Mouse (Mus musculus): ENCODE measurements around the gene Fbxl17. TPM values are rescaled to one million over a fixed set of nuclear protein-coding genes. Genes with fewer than 3 reads are reported as not detected.

Fbxl17 gene
- polyA plus RNA-seq, 1 experiment from 2014 or later: 6.1 TPM

GRCm38 (mm10) chr17:63352634-63353195 is 147.1 kb downstream of the Fbxl17 start:
- no peak overlapping the region for H3K4me3 ChIP-seq
- no peak for ATAC-seq (ENCODE audit: borderline replicate concordance, extremely low read depth, low FRiP score, low TSS enrichment)
- no peak overlapping the region for H3K4me2 ChIP-seq
- H3K9ac ChIP-seq: no peak overlapping the region
- no peaks in the 10 kb centered on the region for H3K27me3 ChIP-seq
- no peaks in the 10 kb centered on the region for H3K9me3 ChIP-seq
- 90% methylated on average over 6 of the region's 6 CpGs for WGBS
- H3K27ac ChIP-seq: no peak overlapping the region
- H3K36me3 ChIP-seq: no peaks in the 10 kb centered on the region
- no peaks in the 10 kb centered on the region for H3K4me1 ChIP-seq

DNA sequence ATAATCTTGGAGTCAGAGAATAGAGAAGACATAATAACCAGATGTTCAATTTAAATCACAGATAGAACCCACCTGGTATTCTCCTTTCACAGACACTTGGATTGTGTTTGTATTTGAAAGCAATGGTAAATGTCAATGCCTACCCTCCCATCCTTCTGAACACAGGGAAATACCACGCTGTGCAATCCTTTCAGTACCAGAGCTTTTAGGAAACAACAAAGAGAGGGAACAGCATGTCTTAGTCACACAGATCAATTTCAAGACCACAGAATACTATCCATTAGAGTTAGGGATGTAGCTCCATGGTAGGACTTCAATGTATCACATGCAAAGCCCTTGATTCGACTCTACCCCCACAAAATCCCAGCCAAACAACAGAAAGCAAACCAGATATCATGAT is 148.1 kb downstream of the Fbxl17 start:
- no peaks in the 10 kb centered on the region for H3K27me3 ChIP-seq
- H3K4me3 ChIP-seq: no peak overlapping the region
- no peaks in the 10 kb centered on the region for H3K9me3 ChIP-seq
- H3K36me3 ChIP-seq: peaks cover 4% of the 10 kb centered on the region; the same call in 1 of the 2 replicates
- ATAC-seq (ENCODE audit: borderline replicate concordance, extremely low read depth, low FRiP score, low TSS enrichment): no peak
- no peak overlapping the region for H3K4me2 ChIP-seq
- H3K9ac ChIP-seq: no peak overlapping the region
- no peaks in the 10 kb centered on the region for H3K4me1 ChIP-seq
- 76% methylated on average over 2 of the region's 2 CpGs for WGBS
- H3K27ac ChIP-seq: no peak overlapping the region

DNA sequence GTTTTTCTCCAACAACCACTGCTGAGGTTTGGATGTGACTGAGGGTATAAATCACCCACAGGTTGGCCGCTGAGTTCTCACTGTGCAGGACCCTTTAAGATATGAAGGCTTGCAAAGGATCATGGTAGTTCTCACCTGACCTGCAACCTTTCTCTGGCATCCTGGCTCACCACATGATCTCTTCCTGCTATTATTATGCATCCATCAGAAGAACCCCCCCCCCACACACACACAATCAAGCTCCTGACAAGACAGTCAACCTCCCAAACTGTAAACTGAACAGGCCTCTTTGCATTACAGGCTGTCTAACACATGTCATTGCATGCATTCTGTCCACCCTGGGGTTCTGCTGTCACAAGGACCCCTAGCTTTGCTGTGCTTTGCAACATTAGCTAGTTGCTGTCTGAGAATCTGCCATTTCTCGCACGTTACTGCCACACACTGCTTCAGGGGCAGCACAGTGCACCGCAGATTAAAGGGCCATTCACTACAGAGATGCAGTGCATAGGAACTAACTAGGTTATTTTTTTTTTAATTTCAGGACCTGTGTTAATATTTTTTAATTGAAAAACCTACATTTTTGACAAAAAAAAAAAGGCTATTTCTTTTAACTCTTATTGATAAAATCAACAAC is 148.8 kb downstream of the Fbxl17 start:
- H3K27me3 ChIP-seq: no peaks in the 10 kb centered on the region
- 79% methylated on average over 4 of the region's 4 CpGs for whole genome bisulfite sequencing

GRCm38 (mm10) chr17:63344101-63344500 is 155.7 kb downstream of the Fbxl17 start:
- peaks cover 7% of the 10 kb centered on the region; the same call in 1 of the 2 replicates for H3K36me3 ChIP-seq
- H3K27me3 ChIP-seq: no peaks in the 10 kb centered on the region
- 58% methylated on average over 5 of the region's 5 CpGs for WGBS
- H3K4me3 ChIP-seq: no peak overlapping the region
- no peaks in the 10 kb centered on the region for H3K4me1 ChIP-seq
- H3K9ac ChIP-seq: no peak overlapping the region
- no peak overlapping the region for H3K4me2 ChIP-seq
- no peaks in the 10 kb centered on the region for H3K9me3 ChIP-seq
- H3K27ac ChIP-seq: no peak overlapping the region
- ATAC-seq (ENCODE audit: borderline replicate concordance, extremely low read depth, low FRiP score, low TSS enrichment): no peak

More for the DNA sequence above, 148.8 kb downstream of the Fbxl17 start:
- H3K27ac ChIP-seq: no peak overlapping the region
- no peaks in the 10 kb centered on the region for H3K4me1 ChIP-seq
- H3K9ac ChIP-seq: no peak overlapping the region
- no peak overlapping the region for H3K4me2 ChIP-seq
- no peak overlapping the region for H3K4me3 ChIP-seq
- no peak for ATAC-seq (ENCODE audit: borderline replicate concordance, extremely low read depth, low FRiP score, low TSS enrichment)
- peaks cover 7% of the 10 kb centered on the region; the same call in 1 of the 2 replicates for H3K36me3 ChIP-seq
- no peaks in the 10 kb centered on the region for H3K9me3 ChIP-seq

DNA sequence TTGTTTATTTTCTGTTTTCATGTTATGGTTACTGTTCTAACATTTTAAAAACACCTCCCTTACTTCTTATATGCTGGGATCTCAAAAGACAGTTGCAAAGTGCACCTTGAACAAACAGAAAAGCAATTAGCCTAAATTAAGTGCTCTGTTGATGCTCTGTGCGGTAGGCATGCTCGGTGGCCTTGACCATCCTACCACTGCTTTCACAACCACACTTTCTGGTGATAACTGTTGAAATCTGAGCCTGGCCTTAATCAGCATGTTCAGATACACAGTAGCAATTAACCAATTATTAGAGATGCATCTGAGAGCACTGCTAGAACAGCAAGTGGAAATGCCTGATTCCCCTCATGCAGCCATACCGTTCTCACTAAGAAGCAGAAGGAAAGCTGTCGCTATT is 156.7 kb downstream of the Fbxl17 start:
- H3K4me1 ChIP-seq: no peaks in the 10 kb centered on the region
- H3K27ac ChIP-seq: no peak overlapping the region
- H3K4me3 ChIP-seq: no peak overlapping the region
- no peak overlapping the region for H3K9ac ChIP-seq
- no peaks in the 10 kb centered on the region for H3K9me3 ChIP-seq
- H3K4me2 ChIP-seq: no peak overlapping the region
- peaks cover 7% of the 10 kb centered on the region; the same call in 1 of the 2 replicates for H3K36me3 ChIP-seq
- 82% methylated on average over 4 of the region's 4 CpGs for WGBS
- no peak for ATAC-seq (ENCODE audit: borderline replicate concordance, extremely low read depth, low FRiP score, low TSS enrichment)
- no peaks in the 10 kb centered on the region for H3K27me3 ChIP-seq

DNA sequence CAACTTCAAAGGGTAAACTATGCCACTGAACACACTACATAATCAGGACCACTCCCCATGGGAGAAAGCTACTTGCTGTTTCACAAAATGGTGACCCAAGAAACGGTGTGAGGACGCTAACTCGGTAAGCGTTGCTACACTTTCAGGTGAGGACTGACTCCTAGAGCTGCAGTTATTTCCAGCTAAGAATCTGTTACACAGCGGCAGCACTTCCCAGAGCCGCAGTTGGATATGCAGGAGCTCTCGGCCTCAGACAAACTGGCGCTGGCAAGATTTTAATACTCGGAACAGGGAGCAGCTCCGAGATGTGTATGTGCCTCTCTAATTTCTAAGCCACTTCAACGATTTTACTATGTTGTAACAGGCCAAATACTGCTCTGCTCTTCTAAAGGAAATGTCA is 157.4 kb downstream of the Fbxl17 start:
- Histone ChIP-seq H3K4me3 (no peak overlapping the region), H3K4me2 (no peak overlapping the region), H3K9me3 (no peaks in the 10 kb centered on the region), H3K27me3 (no peaks in the 10 kb centered on the region), H3K4me1 (no peaks in the 10 kb centered on the region), H3K27ac (no peak overlapping the region), H3K36me3 (peaks cover 7% of the 10 kb centered on the region; the same call in 1 of the 2 replicates), H3K9ac (no peak overlapping the region)
- no peak for ATAC-seq (ENCODE audit: borderline replicate concordance, extremely low read depth, low FRiP score, low TSS enrichment)
- 77% methylated on average over 11 of the region's 11 CpGs for WGBS

- no peaks in the 10 kb centered on the region for H3K36me3 ChIP-seq
- H3K4me2 ChIP-seq: no peak overlapping the region
- H3K4me3 ChIP-seq: no peak overlapping the region
- no peak overlapping the region for H3K27ac ChIP-seq
- H3K27me3 ChIP-seq: no peaks in the 10 kb centered on the region
- H3K4me1 ChIP-seq: no peaks in the 10 kb centered on the region
- no peaks in the 10 kb centered on the region for H3K9me3 ChIP-seq
- no peak overlapping the region for H3K9ac ChIP-seq
- no peak for ATAC-seq (ENCODE audit: borderline replicate concordance, extremely low read depth, low FRiP score, low TSS enrichment)
- WGBS: 60% methylated on average over 3 of the region's 3 CpGs
Observed at GRCm38 (mm10) chr17:63341203-63341602, 158.6 kb downstream of the Fbxl17 start.

DNA sequence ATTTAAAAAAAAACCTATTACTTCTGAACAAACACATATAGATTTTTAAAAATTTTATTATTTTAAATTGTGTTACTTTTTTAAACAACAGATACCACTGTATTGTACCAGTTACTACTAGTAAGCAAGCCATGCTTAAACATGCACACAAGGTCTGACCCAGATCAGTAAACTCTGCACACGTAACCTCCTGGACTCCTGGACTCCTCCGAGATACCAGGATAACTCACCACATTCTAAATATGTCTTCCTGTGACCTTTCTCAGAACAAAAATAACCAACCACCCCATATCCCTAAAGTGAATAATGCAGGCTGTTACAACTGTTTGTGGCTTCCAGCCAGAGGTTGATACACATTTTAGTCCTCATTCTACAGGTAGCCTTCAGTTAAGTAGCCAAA is 170.9 kb downstream of the Fbxl17 start:
- Histone ChIP-seq H3K27me3 (no peaks in the 10 kb centered on the region), H3K4me2 (no peak overlapping the region), H3K4me3 (no peak overlapping the region), H3K36me3 (no peaks in the 10 kb centered on the region), H3K9ac (no peak overlapping the region), H3K4me1 (no peaks in the 10 kb centered on the region), H3K9me3 (no peaks in the 10 kb centered on the region), H3K27ac (no peak overlapping the region)
- WGBS: 82% methylated on average over 2 of the region's 2 CpGs
- no peak for ATAC-seq (ENCODE audit: borderline replicate concordance, extremely low read depth, low FRiP score, low TSS enrichment)

- Histone ChIP-seq H3K9me3 (no peaks in the 10 kb centered on the region), H3K36me3 (no peaks in the 10 kb centered on the region), H3K27ac (no peak overlapping the region), H3K4me3 (no peak overlapping the region), H3K9ac (no peak overlapping the region), H3K4me1 (peaks cover 5% of the 10 kb centered on the region; the same call in 1 of the 2 replicates), H3K4me2 (no peak overlapping the region), H3K27me3 (no peaks in the 10 kb centered on the region)
- ATAC-seq (ENCODE audit: borderline replicate concordance, extremely low read depth, low FRiP score, low TSS enrichment): no peak
- 87% methylated on average over 5 of the region's 5 CpGs for WGBS
Observed at GRCm38 (mm10) chr17:63326227-63326626, 173.6 kb downstream of the Fbxl17 start.

DNA sequence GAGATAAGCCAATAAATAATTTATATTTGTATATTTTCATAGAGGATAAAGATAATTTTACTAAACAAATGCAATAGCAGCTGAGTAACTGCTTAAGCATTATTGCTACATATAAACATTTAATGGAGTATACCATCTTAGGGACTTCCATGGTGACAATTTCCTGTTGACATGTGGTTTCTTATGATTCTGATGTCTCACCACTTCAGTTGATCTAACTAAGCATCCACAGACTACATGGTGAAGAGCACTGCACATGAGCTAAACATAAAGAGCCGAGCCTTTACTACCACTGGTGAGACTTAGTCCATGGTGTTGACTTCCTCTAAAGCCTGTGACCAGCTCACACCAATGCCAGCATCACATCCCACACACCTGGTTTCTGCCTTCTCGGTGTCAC is 175.1 kb downstream of the Fbxl17 start:
- ATAC-seq (ENCODE audit: borderline replicate concordance, extremely low read depth, low FRiP score, low TSS enrichment): no peak
- Histone ChIP-seq H3K4me1 (peaks cover 8% of the 10 kb centered on the region; the same call in 1 of the 2 replicates), H3K27ac (no peak overlapping the region), H3K9ac (no peak overlapping the region), H3K4me3 (no peak overlapping the region), H3K9me3 (no peaks in the 10 kb centered on the region), H3K4me2 (no peak overlapping the region), H3K27me3 (no peaks in the 10 kb centered on the region), H3K36me3 (no peaks in the 10 kb centered on the region)
- 90% methylated on average over 2 of the region's 2 CpGs for WGBS

DNA sequence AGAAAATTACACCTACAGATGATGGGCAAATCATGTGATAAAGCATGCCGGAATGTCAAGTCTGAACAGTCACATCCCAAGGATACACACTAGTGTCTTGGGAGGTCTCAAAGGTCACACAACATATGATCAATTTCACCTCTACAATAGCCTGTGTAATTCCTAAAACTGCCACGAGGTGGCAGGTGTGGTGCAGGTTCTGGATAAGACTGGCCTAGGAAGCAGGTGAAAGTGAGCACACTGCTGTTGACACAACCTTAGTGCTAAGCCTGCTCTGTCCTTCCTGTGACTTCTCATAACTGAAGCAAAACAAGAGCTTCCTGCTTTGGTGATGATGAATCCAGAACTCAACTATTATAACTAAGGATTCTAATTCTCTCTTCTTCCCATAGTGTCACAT is 175.8 kb downstream of the Fbxl17 start:
- 28% methylated on average over 2 of the region's 2 CpGs for WGBS
- no peak overlapping the region for H3K9ac ChIP-seq
- no peaks in the 10 kb centered on the region for H3K36me3 ChIP-seq
- H3K4me1 ChIP-seq: peaks cover 8% of the 10 kb centered on the region; the same call in 1 of the 2 replicates
- H3K27me3 ChIP-seq: no peaks in the 10 kb centered on the region
- ATAC-seq (ENCODE audit: borderline replicate concordance, extremely low read depth, low FRiP score, low TSS enrichment): no peak
- H3K9me3 ChIP-seq: no peaks in the 10 kb centered on the region
- no peak overlapping the region for H3K27ac ChIP-seq
- no peak overlapping the region for H3K4me2 ChIP-seq
- H3K4me3 ChIP-seq: no peak overlapping the region

DNA sequence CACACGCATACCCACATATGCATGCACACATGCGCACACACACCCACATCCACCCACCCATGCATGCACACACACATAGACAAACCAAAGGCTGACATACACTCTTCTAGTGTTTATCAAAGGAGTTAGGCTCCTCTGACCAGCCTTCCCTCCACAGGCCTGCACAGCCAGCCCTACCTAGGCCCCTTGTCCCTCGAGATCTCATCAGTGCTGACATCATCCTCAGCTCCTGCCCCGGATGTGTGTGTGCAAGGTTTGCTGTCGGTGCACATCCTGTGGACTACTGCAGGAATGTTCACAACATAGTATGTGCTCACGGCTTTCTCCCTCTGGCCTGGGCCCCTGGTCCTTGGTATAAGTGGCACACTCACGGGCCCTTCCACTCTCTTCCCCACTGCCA is 177.0 kb downstream of the Fbxl17 start:
- no peaks in the 10 kb centered on the region for H3K27me3 ChIP-seq
- H3K4me1 ChIP-seq: peaks cover 11% of the 10 kb centered on the region
- H3K4me3 ChIP-seq: no peak overlapping the region
- no peak overlapping the region for H3K27ac ChIP-seq
- 75% methylated on average over 7 of the region's 7 CpGs for WGBS
- H3K36me3 ChIP-seq: no peaks in the 10 kb centered on the region
- no peak for ATAC-seq (ENCODE audit: borderline replicate concordance, extremely low read depth, low FRiP score, low TSS enrichment)
- H3K4me2 ChIP-seq: no peak overlapping the region
- no peaks in the 10 kb centered on the region for H3K9me3 ChIP-seq
- H3K9ac ChIP-seq: no peak overlapping the region
